Mouse (Mus musculus) stomach, postnatal 0 days (tissue): ENCODE measurements around the gene Osbp. TPM values are rescaled to one million over a fixed set of nuclear protein-coding genes. Genes with fewer than 3 reads are reported as not detected.

Experiments
- ATAC-seq: fragments of 200-750 bp; cut with Nextera tagmentation; 2 replicates; pipeline ENCODE4 v1.8.0; 2017; ENCODE audit not compliant: low FRiP score, low TSS enrichment
- DNase-seq: peaks from one replicate; pipeline ENCODE4 v3.0.0-alpha.2; 2016; ENCODE audit warnings: low spot score
- H3K27ac ChIP-seq: fragments of 300-500 bp; sonication (generic); replicated peaks from 2 replicates; pipeline ENCODE4 v1.5.1; 2014; ENCODE audit warnings: mild to moderate bottlenecking, control low read depth
- H3K27me3 ChIP-seq: fragments of 300-500 bp; sonication (generic); 2 replicates; pipeline ENCODE4 v1.6.1; 2014; ENCODE audit warnings: low read length; ENCODE audit not compliant: control insufficient read depth, insufficient read depth
- H3K36me3 ChIP-seq: fragments of 300-500 bp; sonication (generic); 2 replicates; pipeline ENCODE4 v1.6.1; 2014; ENCODE audit warnings: low read length, mixed read lengths; ENCODE audit not compliant: control insufficient read depth, insufficient read depth
- H3K4me1 ChIP-seq: fragments of 300-500 bp; sonication (generic); replicated peaks from 2 replicates; pipeline ENCODE4 v1.6.1; 2014; ENCODE audit warnings: antibody characterized with exemption; ENCODE audit not compliant: control insufficient read depth, insufficient read depth
- H3K4me2 ChIP-seq: fragments of 300-500 bp; sonication (generic); replicated peaks from 2 replicates; pipeline ENCODE4 v1.6.1; 2014; ENCODE audit warnings: low read depth, mild to moderate bottlenecking, control low read depth, moderate library complexity
- H3K4me3 ChIP-seq: fragments of 300-500 bp; sonication (generic); 2 replicates; pipeline ENCODE4 v1.5.1; 2014; ENCODE audit warnings: low read depth, low read length, control low read depth
- H3K9ac ChIP-seq: fragments of 300-500 bp; sonication (generic); 2 replicates; pipeline ENCODE4 v1.6.1; 2014; ENCODE audit warnings: mild to moderate bottlenecking, low read length, control low read depth, mixed read lengths
- H3K9me3 ChIP-seq: fragments of 300-500 bp; sonication (generic); 2 replicates; pipeline ENCODE4 v1.6.1; 2016; ENCODE audit warnings: low read length; ENCODE audit not compliant: control insufficient read depth
- CTCF ChIP-seq: IDR thresholded peaks from 2 replicates; pipeline ENCODE4 v1.5.1; 2016; ENCODE audit warnings: antibody characterized with exemption, low read depth, mild to moderate bottlenecking, moderate library complexity
- EP300 ChIP-seq: optimal IDR thresholded peaks from 2 replicates; pipeline ENCODE3; 2016; ENCODE audit warnings: antibody characterized with exemption
- WGBS: fragments of 180-500 bp; shearing (Covaris S2); extraction: QIAGEN DNeasy Blood & Tissue Kit; methylation state at CpG from one replicate; pipeline ENCODE4 v1.1.7; 2014; 5-methylcytosine and 5-hydroxymethylcytosine counted together
- polyA plus RNA-seq: library from polyadenylated mRNA; unstranded; fragments of >200 nt; fragmentation: Nextera tagmentation; extraction: Ambion mirVana; gene quantifications from 2 replicates; pipeline ENCODE4 v1.2.1, GENCODE M21; 2015

Osbp gene
- polyA plus RNA-seq, 1 experiment from 2014 or later = 4.5 TPM

- DNase-seq (peak; percentile 82), ATAC-seq (no peak)
- Histone ChIP-seq H3K4me1 (no peaks in the 10 kb centered on the region), H3K36me3 (no peaks in the 10 kb centered on the region), H3K27ac (no peak overlapping the region), H3K27me3 (no peaks in the 10 kb centered on the region), H3K4me3 (peak overlapping the region; percentile 23; the same call in 1 of the 2 replicates), H3K9me3 (no peaks in the 10 kb centered on the region), H3K9ac (no peak overlapping the region), H3K4me2 (peak overlapping the region; percentile 66)
- no peak for TF ChIP-seq EP300
- peak; percentile 83 for TF ChIP-seq CTCF
- WGBS = 17% methylated on average over 17 of the region's 17 CpGs
Measured at GRCm38 (mm10) chr19:12007105-12007931, 41.6 kb downstream of the Osbp start.

- 0 out of 2 replicates have a peak overlapping the region, but pooled peaks have one; percentile 25 for H3K27ac ChIP-seq
- H3K9me3 ChIP-seq = no peaks in the 10 kb centered on the region
- H3K4me1 ChIP-seq = no peaks in the 10 kb centered on the region
- no peak overlapping the region for H3K9ac ChIP-seq
- TF ChIP-seq CTCF = no peak
- TF ChIP-seq EP300 = no peak
- ATAC-seq (no peak), DNase-seq (no peak)
- no peak overlapping the region for H3K4me2 ChIP-seq
- no peaks in the 10 kb centered on the region for H3K36me3 ChIP-seq
- H3K4me3 ChIP-seq = no peak overlapping the region
- H3K27me3 ChIP-seq = no peaks in the 10 kb centered on the region
- 31% methylated on average over 17 of the region's 17 CpGs for WGBS
Measured at GRCm38 (mm10) chr19:12008410-12009380, 43.0 kb downstream of the Osbp start.

GRCm38 (mm10) chr19:12009501-12010280, 44.0 kb downstream of the Osbp start:
- TF ChIP-seq EP300 (no peak), CTCF (no peak)
- Histone ChIP-seq H3K4me1 (no peaks in the 10 kb centered on the region), H3K9me3 (no peaks in the 10 kb centered on the region), H3K9ac (peak overlapping the region; percentile 73), H3K4me2 (peak overlapping the region; percentile 77), H3K27me3 (no peaks in the 10 kb centered on the region), H3K27ac (peak overlapping the region; percentile 93), H3K36me3 (no peaks in the 10 kb centered on the region), H3K4me3 (peak overlapping the region; percentile 53)
- 2% methylated on average over 24 of the region's 24 CpGs for WGBS
- DNase-seq = peak; percentile 59
- no peak for ATAC-seq

GRCm38 (mm10) chr19:12010281-12010771, 44.6 kb downstream of the Osbp start:
- no peak for TF ChIP-seq CTCF
- no peak for TF ChIP-seq EP300
- no peaks in the 10 kb centered on the region for H3K36me3 ChIP-seq
- peak overlapping the region; percentile 53 for H3K4me3 ChIP-seq
- no peaks in the 10 kb centered on the region for H3K4me1 ChIP-seq
- under 1% methylated on average over 24 of the region's 24 CpGs for WGBS
- peak overlapping the region; percentile 93 for H3K27ac ChIP-seq
- no peaks in the 10 kb centered on the region for H3K9me3 ChIP-seq
- ATAC-seq (peak; percentile 67), DNase-seq (peak; percentile 84)
- H3K27me3 ChIP-seq = no peaks in the 10 kb centered on the region
- H3K9ac ChIP-seq = peak overlapping the region; percentile 73
- H3K4me2 ChIP-seq = peak overlapping the region; percentile 77

- H3K36me3 ChIP-seq = no peaks in the 10 kb centered on the region
- DNase-seq (peak; percentile 74), ATAC-seq (peak; percentile 43)
- H3K9ac ChIP-seq = peak overlapping the region; percentile 73
- peak overlapping the region; percentile 93 for H3K27ac ChIP-seq
- no peaks in the 10 kb centered on the region for H3K9me3 ChIP-seq
- H3K27me3 ChIP-seq = no peaks in the 10 kb centered on the region
- no peaks in the 10 kb centered on the region for H3K4me1 ChIP-seq
- WGBS = under 1% methylated on average over 26 of the region's 26 CpGs
- TF ChIP-seq CTCF (no peak), EP300 (peak; percentile 71)
- peak overlapping the region; percentile 53 for H3K4me3 ChIP-seq
- peak overlapping the region; percentile 77 for H3K4me2 ChIP-seq
Measured at GRCm38 (mm10) chr19:12010916-12011559, 45.3 kb downstream of the Osbp start.
